Comparison of ENCODE assay signal across 16 mouse cellular contexts in genomic region chr19:38023603-38024002, GRCm38 (mm10). TPM values are rescaled to one million over a fixed set of nuclear protein-coding genes. Genes with fewer than 3 reads are reported as not detected.
"Had no signal": no experiment of that assay in that cellular context is flagged by ENCODE, and none has a peak within 500 bp of the region (broad histone marks: within the 10 kb centered on the region; RNA-seq: fewer than 3 reads in every experiment).

No protein-coding gene starts in this region.

- H3K9me3 ChIP-seq: limb, embryonic 10.5 days; liver, embryonic 15.5 days; megakaryocyte, embryonic 14.5 days; midbrain, embryonic 15.5 days had no signal

- DNase-seq: kidney, adult 11 months; kidney, postnatal 14 days; lung, adult 2 months; lung, postnatal 4 days; right cerebral cortex, postnatal 4 days; spleen, adult 18-20 months; thymus, adult 18-20 months; thymus, postnatal 14 days had no signal

- H3K4me2 ChIP-seq: liver, embryonic 11.5 days; liver, embryonic 15.5 days; midbrain, embryonic 11.5 days; midbrain, embryonic 15.5 days had no signal

- H3K27me3 ChIP-seq: liver, embryonic 15.5 days; midbrain, embryonic 15.5 days had no signal

- H3K9ac ChIP-seq: liver, embryonic 15.5 days; midbrain, embryonic 15.5 days had no signal

- H3K27ac ChIP-seq: limb, embryonic 10.5 days; liver, embryonic 15.5 days; midbrain, embryonic 15.5 days had no signal

- H3K4me1 ChIP-seq: megakaryocyte, embryonic 14.5 days; midbrain, embryonic 15.5 days had no signal

- H3K36me3 ChIP-seq: limb, embryonic 10.5 days; liver, embryonic 15.5 days; midbrain, embryonic 15.5 days had no signal

- ATAC-seq: lung, postnatal 0 days; midbrain, embryonic 15.5 days had no signal

- H3K4me3 ChIP-seq: limb, embryonic 10.5 days; liver, embryonic 15.5 days; megakaryocyte, embryonic 14.5 days; midbrain, embryonic 15.5 days had no signal

RNA-seq across cellular contexts. Expression of gene Cep55, which starts 31.2 kb away (rescaled TPM):
- total RNA-seq: left cerebral cortex, adult 18-20 months had no signal
